Mouse (Mus musculus) megakaryocyte, embryonic 14.5 days (primary cell): ENCODE data around the gene Ccdc33. TPM values are rescaled to one million over a fixed set of nuclear protein-coding genes. Genes with fewer than 3 reads are reported as not detected.

Experiments
- H3K27me3 ChIP-seq: replicated peaks from 2 replicates; pipeline ENCODE3; 2012; ENCODE audit warnings: inconsistent platforms
- H3K36me3 ChIP-seq: replicated peaks from 2 replicates; pipeline ENCODE3; 2012; ENCODE audit warnings: low read length, inconsistent platforms, mixed read lengths
- H3K4me1 ChIP-seq: 2 replicates; pipeline ENCODE4 v1.6.1; 2012; ENCODE audit warnings: inconsistent platforms
- H3K4me3 ChIP-seq: replicated peaks from 2 replicates; pipeline ENCODE3; 2012; ENCODE audit warnings: moderate library complexity, mild to moderate bottlenecking, inconsistent platforms
- H3K9me3 ChIP-seq: 2 replicates; pipeline ENCODE4 v1.6.1; 2012; ENCODE audit warnings: inconsistent platforms
- FLI1 ChIP-seq: IDR thresholded peaks from 2 replicates; pipeline ENCODE4 v1.6.1; 2012; ENCODE audit warnings: low read length, inconsistent platforms, mixed read lengths
- GATA1 ChIP-seq: IDR thresholded peaks from 3 replicates; pipeline ENCODE4 v1.6.1; 2012; ENCODE audit warnings: mixed read lengths, low read length, inconsistent platforms, borderline replicate concordance
- polyA plus RNA-seq: library from polyadenylated mRNA; stranded (reverse); fragments of >175 nt; gene quantifications from 2 replicates; pipeline ENCODE4 v1.2.3, GENCODE M21; 2012; ENCODE audit warnings: low replicate concordance; ENCODE audit not compliant: insufficient read depth

Ccdc33 gene
- polyA plus RNA-seq, 1 experiment, result not detected

DNA sequence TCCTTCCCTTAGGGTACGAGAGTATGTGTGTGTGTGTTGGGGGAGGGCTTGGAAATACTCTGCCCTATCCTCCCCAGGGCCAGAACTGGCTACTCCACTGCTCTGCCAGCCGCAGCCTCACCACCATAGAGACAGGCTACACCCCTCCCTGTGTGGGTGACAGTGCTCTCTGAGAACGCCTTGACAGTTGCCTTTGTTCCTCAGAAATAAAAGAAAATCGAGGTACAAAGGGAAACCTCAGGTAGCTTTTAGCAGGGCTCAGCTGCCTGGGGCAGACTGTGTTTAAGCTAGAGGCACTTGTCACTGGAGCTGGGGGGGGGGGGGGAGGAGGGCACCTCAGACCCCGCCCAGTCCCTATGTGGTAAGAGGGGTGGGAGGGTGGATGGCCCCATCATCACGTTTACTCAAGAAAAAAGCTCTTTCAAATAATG lies 6.3 kb downstream of the Ccdc33 start:
- H3K9me3 ChIP-seq, result no peaks in the 10 kb centered on the region
- no peaks in the 10 kb centered on the region for H3K36me3 ChIP-seq
- H3K27me3 ChIP-seq, result peaks cover 86% of the 10 kb centered on the region
- peaks cover 30% of the 10 kb centered on the region for H3K4me1 ChIP-seq
- no peak overlapping the region for H3K4me3 ChIP-seq
- TF ChIP-seq GATA1 (no peak), FLI1 (no peak)

DNA sequence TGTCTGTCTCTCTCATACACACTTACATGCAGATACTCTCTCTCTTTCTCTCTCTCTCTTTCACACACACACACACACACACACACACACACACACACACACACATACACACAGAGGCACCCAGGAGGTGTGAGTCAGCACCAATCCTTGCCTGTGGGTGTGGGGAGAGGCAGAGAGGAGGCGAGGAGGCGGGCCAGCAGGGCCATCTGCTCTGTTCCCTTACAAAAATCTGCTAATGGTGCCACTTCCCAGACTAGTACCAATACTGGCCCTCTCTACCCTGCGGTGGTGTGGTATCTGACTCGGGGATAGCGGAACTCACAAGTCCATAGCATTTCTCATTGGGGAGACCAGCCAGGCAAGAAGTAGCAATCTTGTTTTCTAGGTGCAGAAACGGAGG lies 7.2 kb downstream of the Ccdc33 start:
- Histone ChIP-seq H3K4me1 (peaks cover 30% of the 10 kb centered on the region), H3K4me3 (no peak overlapping the region), H3K9me3 (no peaks in the 10 kb centered on the region), H3K27me3 (peaks cover 86% of the 10 kb centered on the region), H3K36me3 (no peaks in the 10 kb centered on the region)
- no peak for TF ChIP-seq GATA1
- TF ChIP-seq FLI1, result no peak

DNA sequence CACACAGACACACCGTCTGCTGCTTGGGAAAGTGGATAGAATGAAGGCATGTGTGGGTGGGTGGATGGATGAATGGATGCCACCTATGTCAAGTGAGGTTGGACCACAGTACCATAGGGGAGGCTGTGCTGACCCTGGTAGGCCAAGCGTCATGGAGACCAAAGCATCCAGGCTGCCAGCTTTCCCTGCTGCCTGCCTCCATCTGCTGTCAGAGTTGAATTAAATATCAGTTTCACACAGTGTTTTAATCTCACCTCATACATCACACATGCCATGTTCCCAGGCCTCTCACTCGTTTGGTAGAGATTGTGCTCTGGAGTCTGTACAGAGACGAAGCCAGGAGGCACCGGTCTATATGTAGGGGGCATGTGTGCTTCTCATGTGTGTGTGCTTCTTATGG lies 7.8 kb downstream of the Ccdc33 start:
- H3K4me1 ChIP-seq, result peaks cover 28% of the 10 kb centered on the region
- H3K36me3 ChIP-seq, result no peaks in the 10 kb centered on the region
- TF ChIP-seq FLI1 (no peak), GATA1 (no peak)
- no peak overlapping the region for H3K4me3 ChIP-seq
- no peaks in the 10 kb centered on the region for H3K9me3 ChIP-seq
- H3K27me3 ChIP-seq, result peaks cover 86% of the 10 kb centered on the region

DNA sequence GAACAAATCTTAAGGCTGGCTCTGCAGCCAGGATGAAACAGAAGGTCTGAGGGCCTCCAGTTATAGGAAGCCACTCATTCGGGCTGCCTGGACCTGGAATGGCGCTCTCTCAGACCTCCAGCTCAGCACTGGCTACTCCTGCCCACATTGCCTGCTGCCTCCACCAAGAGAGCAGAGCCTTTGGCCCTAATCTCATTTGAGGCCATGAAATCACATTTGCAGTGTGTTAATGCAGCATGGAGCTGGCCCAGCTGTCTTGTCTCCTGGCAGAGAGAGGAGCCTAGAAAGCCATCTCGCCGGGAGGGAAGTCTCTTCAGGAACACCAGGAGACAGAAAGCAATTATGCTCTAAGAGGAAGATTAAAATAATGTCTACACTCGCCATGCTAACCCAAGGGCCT lies 11.1 kb downstream of the Ccdc33 start:
- peaks cover 3% of the 10 kb centered on the region; the same call in 1 of the 2 replicates for H3K4me1 ChIP-seq
- TF ChIP-seq GATA1 (no peak), FLI1 (no peak)
- peaks cover 88% of the 10 kb centered on the region for H3K27me3 ChIP-seq
- no peaks in the 10 kb centered on the region for H3K9me3 ChIP-seq
- no peaks in the 10 kb centered on the region for H3K36me3 ChIP-seq
- H3K4me3 ChIP-seq, result no peak overlapping the region

DNA sequence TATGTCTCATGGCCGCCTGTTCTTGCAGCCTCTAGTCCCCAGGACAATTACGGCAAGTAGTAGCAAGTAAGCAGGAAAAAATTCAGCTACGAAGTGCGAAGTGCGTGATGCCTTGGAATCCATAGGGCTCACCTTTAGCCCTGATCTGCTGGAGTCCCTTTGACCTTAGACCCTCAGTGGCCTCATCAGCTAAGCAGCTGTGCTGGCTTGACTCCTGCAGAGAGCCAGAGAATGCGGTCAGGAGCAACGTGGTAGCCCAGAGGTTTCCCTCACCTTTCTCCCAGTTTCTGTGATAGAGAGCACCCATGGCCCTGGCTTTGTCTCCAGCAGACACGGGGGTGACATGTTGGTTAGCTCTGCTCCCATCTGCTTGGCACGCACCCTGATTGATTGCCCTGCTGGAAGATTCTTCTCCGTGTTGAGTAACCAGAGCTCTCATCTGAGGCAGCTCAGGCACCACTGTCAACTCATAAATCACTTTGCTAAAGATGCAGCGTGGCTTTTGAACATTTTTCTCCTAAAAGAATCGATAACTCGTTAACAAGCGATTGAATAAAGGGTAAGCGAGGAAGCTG lies 12.9 kb downstream of the Ccdc33 start:
- H3K4me3 ChIP-seq, result no peak overlapping the region
- H3K4me1 ChIP-seq, result no peaks in the 10 kb centered on the region
- H3K36me3 ChIP-seq, result no peaks in the 10 kb centered on the region
- no peaks in the 10 kb centered on the region for H3K9me3 ChIP-seq
- no peak for TF ChIP-seq GATA1
- TF ChIP-seq FLI1, result no peak
- H3K27me3 ChIP-seq, result peaks cover 88% of the 10 kb centered on the region

DNA sequence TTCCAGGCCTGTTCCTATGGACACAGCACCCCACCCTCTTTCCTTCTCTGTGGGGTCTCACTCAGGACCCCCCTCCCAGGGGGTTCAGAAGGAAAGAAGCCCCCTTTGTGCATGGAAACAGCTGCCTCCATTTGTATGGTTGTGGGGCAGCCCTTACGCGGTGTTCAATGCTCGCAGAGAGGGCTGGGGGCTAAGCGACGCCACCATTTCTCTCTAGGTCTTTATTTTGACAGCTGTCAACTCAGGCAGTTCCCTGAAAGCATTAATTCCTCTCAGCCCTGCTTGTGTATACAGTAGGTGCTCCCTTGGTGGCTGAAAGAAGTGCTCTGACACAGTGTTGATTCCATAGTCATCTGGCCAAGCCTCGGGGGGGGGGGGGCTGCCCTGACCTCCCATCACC lies 15.0 kb downstream of the Ccdc33 start:
- TF ChIP-seq GATA1, result no peak
- no peak for TF ChIP-seq FLI1
- Histone ChIP-seq H3K4me3 (no peak overlapping the region), H3K9me3 (no peaks in the 10 kb centered on the region), H3K36me3 (no peaks in the 10 kb centered on the region), H3K4me1 (no peaks in the 10 kb centered on the region), H3K27me3 (peaks cover 89% of the 10 kb centered on the region)

DNA sequence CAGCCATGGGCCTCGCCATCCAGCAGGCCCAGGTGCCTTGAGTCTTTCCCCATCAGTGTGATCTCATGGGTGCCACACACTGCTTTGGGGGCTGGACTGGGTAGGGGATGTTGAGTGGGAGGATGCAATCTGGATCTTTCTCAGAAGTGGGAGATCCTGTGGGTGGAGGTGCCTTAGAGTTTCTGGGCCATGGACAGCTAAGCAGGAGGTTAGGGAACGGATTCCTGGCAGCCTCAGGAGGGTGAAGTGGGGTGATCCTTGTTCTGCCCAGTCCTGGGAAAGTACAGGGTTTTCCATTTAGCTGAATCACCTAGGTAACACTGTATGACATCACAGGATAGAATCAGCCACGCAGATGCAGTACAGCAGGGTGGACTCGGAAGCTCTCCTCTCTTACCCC lies 16.6 kb downstream of the Ccdc33 start:
- peaks cover 95% of the 10 kb centered on the region for H3K27me3 ChIP-seq
- TF ChIP-seq GATA1, result no peak
- TF ChIP-seq FLI1, result no peak
- H3K4me1 ChIP-seq, result no peaks in the 10 kb centered on the region
- no peaks in the 10 kb centered on the region for H3K9me3 ChIP-seq
- H3K4me3 ChIP-seq, result no peak overlapping the region
- H3K36me3 ChIP-seq, result no peaks in the 10 kb centered on the region

DNA sequence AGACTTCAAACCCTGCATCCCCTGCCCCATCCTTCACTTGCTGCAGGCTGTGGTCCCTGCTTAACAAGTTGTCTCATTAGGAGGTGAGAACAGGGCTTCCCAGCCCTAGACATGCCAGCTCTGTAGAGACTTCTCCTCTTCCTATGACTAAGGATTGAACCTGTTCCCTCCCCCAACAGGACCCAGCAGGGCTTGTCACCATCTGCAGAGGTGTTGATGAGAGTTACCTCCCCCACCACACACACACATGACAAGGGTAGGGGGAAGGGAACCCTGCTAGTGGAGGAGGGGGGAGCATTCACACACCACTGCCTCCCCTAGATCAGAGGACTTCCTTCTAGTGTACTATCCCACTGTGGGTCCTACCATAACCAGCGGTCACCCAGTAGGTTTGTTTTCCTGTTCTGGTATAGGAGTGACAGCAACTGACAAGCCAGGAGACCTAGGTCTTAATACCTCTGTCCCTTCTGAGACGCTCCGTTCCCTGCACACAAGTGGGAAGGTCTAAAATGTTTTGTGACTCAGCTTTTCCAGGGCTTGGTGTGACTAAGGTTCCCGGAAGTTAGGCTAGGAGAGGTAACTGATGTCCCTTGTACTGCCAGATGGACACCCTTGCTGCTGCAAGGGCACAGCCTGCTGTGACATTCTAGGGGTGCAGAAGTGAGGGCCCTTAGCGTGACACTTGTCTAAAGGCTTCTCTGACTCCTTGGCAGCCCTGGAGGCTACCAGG lies 18.6 kb downstream of the Ccdc33 start:
- H3K4me3 ChIP-seq, result no peak overlapping the region
- H3K27me3 ChIP-seq, result peaks cover 89% of the 10 kb centered on the region
- TF ChIP-seq FLI1 (no peak), GATA1 (no peak)
- H3K4me1 ChIP-seq, result no peaks in the 10 kb centered on the region
- no peaks in the 10 kb centered on the region for H3K36me3 ChIP-seq
- no peaks in the 10 kb centered on the region for H3K9me3 ChIP-seq

DNA sequence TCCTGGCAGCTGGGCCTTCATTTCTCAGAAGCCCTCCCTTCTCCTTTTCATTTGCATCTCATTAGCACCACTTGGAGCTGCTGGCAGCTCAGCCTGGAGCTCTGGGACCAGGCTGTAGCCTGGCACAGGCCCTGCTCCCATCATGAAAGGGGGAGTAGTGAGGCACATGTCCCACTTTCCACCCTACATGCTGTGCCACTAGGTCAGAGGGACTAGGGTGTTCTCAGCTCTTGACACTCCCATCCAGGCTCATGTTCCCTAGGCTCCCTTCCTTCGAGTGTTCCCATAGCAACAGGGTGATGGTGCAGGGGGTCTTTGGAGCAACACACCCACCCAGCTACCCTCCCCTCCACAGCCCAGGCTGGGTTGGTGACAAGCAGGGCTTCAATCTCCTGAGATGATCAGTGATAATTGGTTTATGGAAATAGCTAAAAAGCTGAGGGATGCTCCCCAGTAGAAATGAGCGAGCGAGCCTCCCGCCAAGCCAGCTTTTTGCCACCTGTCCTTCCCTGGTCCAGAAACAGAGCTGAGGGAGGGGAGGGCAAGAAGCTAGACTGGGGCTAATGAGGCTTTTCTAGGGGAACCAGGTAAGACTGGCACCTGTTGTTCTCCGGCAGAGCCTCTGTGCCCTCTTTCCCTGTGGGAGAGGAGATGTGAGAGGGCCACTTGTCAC lies 21.9 kb downstream of the Ccdc33 start:
- TF ChIP-seq GATA1 (no peak), FLI1 (no peak)
- Histone ChIP-seq H3K4me3 (no peak overlapping the region), H3K36me3 (no peaks in the 10 kb centered on the region), H3K4me1 (no peaks in the 10 kb centered on the region), H3K9me3 (no peaks in the 10 kb centered on the region), H3K27me3 (peaks cover 87% of the 10 kb centered on the region)

DNA sequence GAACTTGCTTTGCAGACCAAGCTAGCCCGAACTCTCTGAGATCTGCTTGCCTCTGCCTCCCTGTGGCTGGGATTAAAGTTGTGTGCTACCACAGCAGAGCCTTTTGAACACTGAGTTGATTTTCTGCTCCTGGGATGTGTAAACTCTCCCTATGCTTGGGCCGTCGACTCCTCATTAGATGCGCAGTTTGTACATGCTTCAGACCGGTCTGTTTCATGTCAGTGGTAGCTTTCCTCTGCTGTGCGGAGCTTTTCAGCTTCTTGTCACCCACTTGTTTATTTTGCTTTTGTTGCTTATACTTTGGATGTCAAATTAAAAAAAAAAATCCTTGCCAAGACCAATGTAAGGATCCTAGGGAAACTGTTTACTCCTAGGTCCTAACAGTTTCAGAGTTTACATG lies 22.6 kb downstream of the Ccdc33 start:
- Histone ChIP-seq H3K36me3 (no peaks in the 10 kb centered on the region), H3K27me3 (peaks cover 87% of the 10 kb centered on the region), H3K4me1 (no peaks in the 10 kb centered on the region), H3K4me3 (no peak overlapping the region), H3K9me3 (no peaks in the 10 kb centered on the region)
- TF ChIP-seq FLI1 (no peak), GATA1 (no peak)
